Mouse (Mus musculus) bone marrow, adult 2 months (tissue): ENCODE measurements around the gene Chst11. TPM values are rescaled to one million over a fixed set of nuclear protein-coding genes. Genes with fewer than 3 reads are reported as not detected.

Experiments used
- H3K27ac ChIP-seq: fragments of 200-500 bp; 2 replicates; pipeline ENCODE4 v1.5.1; 2012; ENCODE audit warnings: low read depth, mild to moderate bottlenecking, control low read depth, inconsistent platforms, low read length; ENCODE audit not compliant: control insufficient read depth, poor library complexity, insufficient read depth
- H3K4me1 ChIP-seq: fragments of 200-500 bp; 2 replicates; pipeline ENCODE4 v1.6.1; 2011; ENCODE audit warnings: low read length; ENCODE audit not compliant: control insufficient read depth, insufficient read depth
- H3K4me3 ChIP-seq: fragments of 200-500 bp; replicated peaks from 2 replicates; pipeline ENCODE3; 2011; ENCODE audit warnings: mild to moderate bottlenecking, low read depth, low read length, control low read depth; ENCODE audit not compliant: control insufficient read depth
- CTCF ChIP-seq: fragments of 200-500 bp; IDR thresholded peaks from 2 replicates; pipeline ENCODE4 v1.5.1; 2011; ENCODE audit warnings: low read length, control low read depth; ENCODE audit not compliant: control insufficient read depth, insufficient read depth
- POLR2A ChIP-seq: fragments of 200-500 bp; IDR thresholded peaks from 2 replicates; pipeline ENCODE4 v1.6.1; 2011; ENCODE audit warnings: low read depth, mild to moderate bottlenecking, control low read depth, low read length, borderline replicate concordance; ENCODE audit not compliant: control insufficient read depth
- WGBS: fragments of 180-500 bp; shearing (Covaris S2); methylation state at CpG from one replicate; pipeline ENCODE4 v1.1.7; 2018; 5-methylcytosine and 5-hydroxymethylcytosine counted together
- polyA plus RNA-seq: library from polyadenylated mRNA; stranded (reverse); fragments of >200 nt; gene quantifications from 2 replicates; pipeline ENCODE4 v1.2.4, GENCODE M21; 2011; ENCODE audit warnings: low replicate concordance; ENCODE audit not compliant: missing spikeins, insufficient read depth, insufficient read length

Chst11 gene
- polyA plus RNA-seq, 1 experiment = 6.4 TPM

- no peaks in the 10 kb centered on the region; the same call in none of the 2 replicates for H3K4me1 ChIP-seq
Measured at GRCm38 (mm10) chr10:83030928-83031327, 45.6 kb downstream of the Chst11 start.

GRCm38 (mm10) chr10:83031561-83031960, 46.3 kb downstream of the Chst11 start:
- Histone ChIP-seq H3K4me3 (no peak overlapping the region), H3K4me1 (no peaks in the 10 kb centered on the region; the same call in none of the 2 replicates), H3K27ac (no peak overlapping the region)
- 79% methylated on average over 4 of the region's 4 CpGs for WGBS
- no peak for TF ChIP-seq POLR2A
- no peak for TF ChIP-seq CTCF

More at GRCm38 (mm10) chr10:83030928-83031327, 45.6 kb downstream of the Chst11 start:
- 83% methylated on average over 6 of the region's 6 CpGs for WGBS
- Histone ChIP-seq H3K27ac (no peak overlapping the region), H3K4me3 (no peak overlapping the region)
- no peak for TF ChIP-seq POLR2A
- TF ChIP-seq CTCF = no peak

- 85% methylated on average over 10 of the region's 10 CpGs for WGBS
- no peak overlapping the region for H3K4me3 ChIP-seq
- no peaks in the 10 kb centered on the region; the same call in none of the 2 replicates for H3K4me1 ChIP-seq
- no peak for TF ChIP-seq CTCF
- TF ChIP-seq POLR2A = no peak
- H3K27ac ChIP-seq = no peak overlapping the region
Measured at GRCm38 (mm10) chr10:83032559-83032958, 47.3 kb downstream of the Chst11 start.

GRCm38 (mm10) chr10:83036340-83037045, 51.2 kb downstream of the Chst11 start:
- 90% methylated on average over 20 of the region's 20 CpGs for WGBS
- Histone ChIP-seq H3K4me3 (no peak overlapping the region), H3K27ac (no peak overlapping the region), H3K4me1 (no peaks in the 10 kb centered on the region; the same call in none of the 2 replicates)
- TF ChIP-seq CTCF = no peak
- no peak for TF ChIP-seq POLR2A

GRCm38 (mm10) chr10:83038166-83038565, 52.9 kb downstream of the Chst11 start:
- H3K4me3 ChIP-seq = no peak overlapping the region
- TF ChIP-seq POLR2A (no peak), CTCF (no peak)
- no peaks in the 10 kb centered on the region; the same call in 1 of the 2 replicates for H3K4me1 ChIP-seq
- no peak overlapping the region for H3K27ac ChIP-seq
- 64% methylated on average over 9 of the region's 9 CpGs for WGBS

GRCm38 (mm10) chr10:83039414-83039813, 54.1 kb downstream of the Chst11 start:
- 61% methylated on average over 10 of the region's 10 CpGs for WGBS
- no peak overlapping the region for H3K4me3 ChIP-seq
- H3K27ac ChIP-seq = no peak overlapping the region
- TF ChIP-seq CTCF (no peak), POLR2A (no peak)
- no peaks in the 10 kb centered on the region; the same call in 1 of the 2 replicates for H3K4me1 ChIP-seq

- no peak for TF ChIP-seq CTCF
- TF ChIP-seq POLR2A = no peak
Measured at GRCm38 (mm10) chr10:83041875-83042274, 56.6 kb downstream of the Chst11 start.

GRCm38 (mm10) chr10:83042613-83043477, 57.5 kb downstream of the Chst11 start:
- Histone ChIP-seq H3K4me3 (no peak overlapping the region), H3K27ac (no peak overlapping the region), H3K4me1 (no peaks in the 10 kb centered on the region; the same call in 1 of the 2 replicates)
- TF ChIP-seq POLR2A (no peak), CTCF (no peak)
- WGBS = 62% methylated on average over 10 of the region's 10 CpGs

More at GRCm38 (mm10) chr10:83041875-83042274, 56.6 kb downstream of the Chst11 start:
- H3K27ac ChIP-seq = no peak overlapping the region
- 71% methylated on average over 9 of the region's 9 CpGs for WGBS
- H3K4me1 ChIP-seq = no peaks in the 10 kb centered on the region; the same call in 1 of the 2 replicates
- H3K4me3 ChIP-seq = no peak overlapping the region
